30 mouse cellular contexts compared by ENCODE assay signal in genomic region chr14:7681170-7681569, GRCm38 (mm10). TPM values are rescaled to one million over a fixed set of nuclear protein-coding genes. Genes with fewer than 3 reads are reported as not detected.
DNase-seq lines count a peak whose midpoint lies in the region; ATAC-seq and TF ChIP-seq lines count a peak whose summit lies in the region.
"Not testable (repeated sequence)": the region's sequence is repeated elsewhere in the genome, so short reads cannot be mapped to it uniquely, and the experiment has no call there.
"Had no signal": no experiment of that assay in that cellular context is flagged by ENCODE, and none has a peak within 500 bp of the region (broad histone marks: within the 10 kb centered on the region; RNA-seq: fewer than 3 reads in every experiment).

No protein-coding gene starts in this region.

- not testable (repeated sequence) for H3K9ac ChIP-seq in intestine, postnatal 0 days (ENCODE audit: low read depth, low read length); lung, postnatal 0 days (replicated peaks; ENCODE audit: low read depth)

- not testable (repeated sequence) for H3K36me3 ChIP-seq in intestine, postnatal 0 days (ENCODE audit: control insufficient read depth, insufficient read depth); lung, postnatal 0 days (ENCODE audit: insufficient read depth, low read length)

- 57% methylated on average over 5 of the region's 5 CpGs for WGBS in intestine, postnatal 0 days
- 47% methylated on average over 5 of the region's 5 CpGs for WGBS in lung, postnatal 0 days

- not testable (repeated sequence) for H3K4me1 ChIP-seq in intestine, postnatal 0 days (replicated peaks; ENCODE audit: control insufficient read depth, insufficient read depth, low read length); lung, postnatal 0 days (ENCODE audit: insufficient read depth, low read depth, low read length)

- peak; percentile 37; the same call in 1 of the 2 replicates for TF ChIP-seq CTCF in gastrocnemius, adult 2 months (IDR thresholded peaks at IDR 0.05)
- peak; percentile 24; the same call in 1 of the 2 replicates for TF ChIP-seq CTCF in intestine, postnatal 0 days (IDR thresholded peaks at IDR 0.05; ENCODE audit: low read depth)
- peak; percentile 61 for TF ChIP-seq CTCF in layer of hippocampus, adult 2 months (conservative IDR thresholded peaks at IDR 0.05)
- peak; percentile 33 for TF ChIP-seq CTCF in lung, postnatal 0 days (IDR thresholded peaks at IDR 0.05)

- DNase-seq in CD4-positive helper T cell, adult 2 months (ENCODE audit: low read depth, low spot score): peak; percentile 4
- peak; percentile 1 for DNase-seq in brain, adult 2 months (ENCODE audit: low read depth, low spot score)
- not testable (repeated sequence) for DNase-seq in gastrocnemius, adult 2 months; layer of hippocampus, adult 2 months (ENCODE audit: low spot score in 2 of 2); lung, postnatal 0 days (ENCODE audit: low spot score)
- DNase-seq in heart, postnatal 4 days: peak; percentile 8
- peak; percentile 6 to 8 for DNase-seq in right cerebral cortex, adult 2 months (ENCODE audit: low spot score in 2 of 2)

- intact Hi-C loops in gastrocnemius, adult 2 months (cut with DNase I): not testable (repeated sequence)

- H3K9me3 ChIP-seq in intestine, postnatal 0 days (ENCODE audit: control insufficient read depth); lung, postnatal 0 days (ENCODE audit: low read length): not testable (repeated sequence)

- not testable (repeated sequence) for H3K4me2 ChIP-seq in intestine, postnatal 0 days (replicated peaks; ENCODE audit: low read depth); lung, postnatal 0 days (replicated peaks; ENCODE audit: low read depth, low read length)

- not testable (repeated sequence) for H3K27me3 ChIP-seq in intestine, postnatal 0 days (replicated peaks; ENCODE audit: control insufficient read depth, insufficient read depth, low read length); lung, postnatal 0 days (replicated peaks; ENCODE audit: insufficient read depth, low read length)

- not testable (repeated sequence) for ATAC-seq in intestine, postnatal 0 days; lung, postnatal 0 days

- not testable (repeated sequence) for H3K27ac ChIP-seq in gastrocnemius, adult 2 months; intestine, postnatal 0 days (ENCODE audit: low read depth, low read length); layer of hippocampus, adult 2 months; lung, postnatal 0 days (ENCODE audit: low read length)

- TF ChIP-seq EP300 in lung, postnatal 0 days (IDR thresholded peaks at IDR 0.05): not testable (repeated sequence)

- H3K4me3 ChIP-seq in gastrocnemius, adult 2 months; intestine, postnatal 0 days (ENCODE audit: low read depth, low read length); layer of hippocampus, adult 2 months; lung, postnatal 0 days (ENCODE audit: low read depth, low read length): not testable (repeated sequence)

RNA-seq across cellular contexts. Expression of gene Gm10128, which starts 37.4 kb away (rescaled TPM):
- not detected for total RNA-seq in gastrocnemius, adult 2 months (2021)
- total RNA-seq in heart, postnatal 4 days (2021): not detected
- not detected in 2 replicates for polyA plus RNA-seq in intestine, postnatal 0 days (2015; fragmentation: Nextera tagmentation; extraction: Ambion mirVana)
- total RNA-seq in layer of hippocampus, adult 2 months (2021): not detected
- not detected in 2 replicates for polyA plus RNA-seq in lung, postnatal 0 days (2015; fragmentation: Nextera tagmentation; extraction: Ambion mirVana)
- total RNA-seq: adrenal gland, adult 18-20 months; adrenal gland, postnatal 36 days; gastrocnemius, adult 18-20 months; gastrocnemius, postnatal 36 days; heart, postnatal 25 days; layer of hippocampus, adult 18-20 months; layer of hippocampus, postnatal 25 days; neutrophil, adult 5-6 weeks had no signal
- polyA plus RNA-seq: C2C12; embryonic facial prominence, embryonic 12.5 days; forebrain, embryonic 14.5 days; frontal cortex, adult 2 months; heart, embryonic 14.5 days; hindbrain, embryonic 12.5 days; intestine, embryonic 14.5 days; limb, embryonic 10.5 days; limb, embryonic 15.5 days; liver, embryonic 13.5 days; midbrain, embryonic 15.5 days; neural tube, embryonic 11.5 days; small intestine, adult 2 months; stomach, embryonic 14.5 days had no signal
